Mouse (Mus musculus) limb, embryonic 11.5 days (tissue): Measurements from ENCODE around the gene Pfkl. TPM values are rescaled to one million over a fixed set of nuclear protein-coding genes. Genes with fewer than 3 reads are reported as not detected.

ENCODE experiments used
- ATAC-seq: fragments of 200-750 bp; cut with Nextera tagmentation; 2 replicates; pipeline ENCODE4 v1.8.0; 2017; ENCODE audit warnings: low read depth; ENCODE audit not compliant: insufficient number of reproducible peaks, low FRiP score, low TSS enrichment
- DNase-seq: peaks from one replicate; pipeline ENCODE4 v3.0.0-alpha.2; 2015; ENCODE audit warnings: low spot score
- H3K27ac ChIP-seq: fragments of 300-500 bp; sonication (generic); replicated peaks from 2 replicates; pipeline ENCODE4 v1.5.1; 2014; ENCODE audit warnings: low read depth, mild to moderate bottlenecking, low read length
- H3K27me3 ChIP-seq: fragments of 300-500 bp; sonication (generic); 2 replicates; pipeline ENCODE4 v1.6.1; 2014; ENCODE audit warnings: mild to moderate bottlenecking, low read length, mixed read lengths; ENCODE audit not compliant: control insufficient read depth, insufficient read depth
- H3K36me3 ChIP-seq: fragments of 300-500 bp; sonication (generic); 2 replicates; pipeline ENCODE4 v1.6.1; 2014; ENCODE audit warnings: mild to moderate bottlenecking, low read length, moderate library complexity, mixed read lengths; ENCODE audit not compliant: control insufficient read depth, insufficient read depth
- H3K4me1 ChIP-seq: fragments of 300-500 bp; sonication (generic); 2 replicates; pipeline ENCODE4 v1.6.1; 2014; ENCODE audit warnings: low read length, mixed read lengths; ENCODE audit not compliant: control insufficient read depth, insufficient read depth
- H3K4me2 ChIP-seq: fragments of 300-500 bp; sonication (generic); 2 replicates; pipeline ENCODE4 v1.6.1; 2014; ENCODE audit warnings: low read depth, mild to moderate bottlenecking, moderate library complexity; ENCODE audit not compliant: severe bottlenecking
- H3K4me3 ChIP-seq: fragments of 300-500 bp; sonication (generic); 2 replicates; pipeline ENCODE4 v1.5.1; 2014; ENCODE audit warnings: low read depth, low read length
- H3K9ac ChIP-seq: fragments of 300-500 bp; sonication (generic); 2 replicates; pipeline ENCODE4 v1.6.1; 2014; ENCODE audit warnings: mild to moderate bottlenecking, low read length
- H3K9me3 ChIP-seq: fragments of 300-500 bp; sonication (generic); 2 replicates; pipeline ENCODE4 v1.6.1; 2016; ENCODE audit warnings: low read length; ENCODE audit not compliant: control insufficient read depth
- WGBS: fragments of 180-500 bp; shearing (Covaris S2); extraction: QIAGEN DNeasy Blood & Tissue Kit; methylation state at CpG from one replicate; pipeline ENCODE4 v1.1.7; 2014; 5-methylcytosine and 5-hydroxymethylcytosine counted together
- polyA plus RNA-seq: library from polyadenylated mRNA; unstranded; fragments of >200 nt; fragmentation: Nextera tagmentation; extraction: Ambion mirVana; gene quantifications from 2 replicates; pipeline ENCODE4 v1.2.1, GENCODE M21; 2014

The Pfkl gene
- polyA plus RNA-seq, 1 experiment from 2014 or later = 161 TPM

DNA sequence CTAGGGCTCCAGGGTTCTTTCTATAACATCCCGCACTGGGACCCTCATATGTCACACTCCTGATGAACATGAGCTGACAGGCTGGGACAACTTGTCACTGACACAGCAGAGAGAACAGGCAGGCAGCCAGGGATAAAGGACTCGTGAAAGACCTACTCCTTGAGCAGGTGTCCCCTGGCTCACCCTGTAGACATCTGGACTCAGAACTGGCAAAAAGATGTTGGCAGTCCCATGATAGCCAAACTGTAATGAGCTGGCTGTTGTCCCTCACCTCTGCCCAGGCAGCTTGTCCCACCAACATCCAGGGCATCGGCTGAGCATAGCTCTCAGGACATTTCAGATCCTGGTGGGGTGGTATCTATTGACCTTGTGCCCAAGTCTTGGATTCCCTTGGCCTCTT lies 14.2 kb downstream of the Pfkl start:
- no peak overlapping the region for H3K9ac ChIP-seq
- no peak overlapping the region for H3K4me3 ChIP-seq
- DNase-seq (no peak), ATAC-seq (no peak)
- no peaks in the 10 kb centered on the region for H3K27me3 ChIP-seq
- no peak overlapping the region for H3K27ac ChIP-seq
- peaks cover 53% of the 10 kb centered on the region for H3K36me3 ChIP-seq
- WGBS = 93% methylated on average over 3 of the region's 3 CpGs
- no peaks in the 10 kb centered on the region for H3K4me1 ChIP-seq
- H3K4me2 ChIP-seq = no peak overlapping the region
- no peaks in the 10 kb centered on the region for H3K9me3 ChIP-seq

DNA sequence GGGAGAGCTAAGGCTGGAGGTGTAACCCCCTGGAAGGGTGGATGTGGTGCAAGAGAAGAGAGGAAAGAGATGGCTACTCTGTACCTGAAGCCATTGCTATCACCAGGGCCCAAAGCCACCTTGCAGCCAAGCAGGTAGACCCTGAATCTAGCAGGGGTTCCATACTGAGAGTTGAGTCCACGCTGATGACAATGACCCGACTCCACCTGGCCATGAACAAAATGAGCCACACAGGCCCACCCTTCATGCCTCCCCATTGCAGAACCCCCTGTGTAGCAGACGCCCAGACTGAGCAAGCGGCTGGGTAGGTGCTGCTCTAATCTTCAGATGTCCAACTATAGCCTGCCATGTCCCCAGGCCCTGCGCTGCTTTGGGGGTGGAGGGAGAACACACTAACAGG lies 24.1 kb downstream of the Pfkl start:
- H3K4me3 ChIP-seq = no peak overlapping the region
- H3K27me3 ChIP-seq = no peaks in the 10 kb centered on the region
- H3K4me2 ChIP-seq = no peak overlapping the region
- H3K9me3 ChIP-seq = no peaks in the 10 kb centered on the region
- peaks cover 15% of the 10 kb centered on the region; the same call in 1 of the 2 replicates for H3K36me3 ChIP-seq
- WGBS = 76% methylated on average over 5 of the region's 5 CpGs
- no peak overlapping the region for H3K9ac ChIP-seq
- DNase-seq = no peak
- H3K27ac ChIP-seq = no peak overlapping the region
- ATAC-seq = no peak
- H3K4me1 ChIP-seq = no peaks in the 10 kb centered on the region

DNA sequence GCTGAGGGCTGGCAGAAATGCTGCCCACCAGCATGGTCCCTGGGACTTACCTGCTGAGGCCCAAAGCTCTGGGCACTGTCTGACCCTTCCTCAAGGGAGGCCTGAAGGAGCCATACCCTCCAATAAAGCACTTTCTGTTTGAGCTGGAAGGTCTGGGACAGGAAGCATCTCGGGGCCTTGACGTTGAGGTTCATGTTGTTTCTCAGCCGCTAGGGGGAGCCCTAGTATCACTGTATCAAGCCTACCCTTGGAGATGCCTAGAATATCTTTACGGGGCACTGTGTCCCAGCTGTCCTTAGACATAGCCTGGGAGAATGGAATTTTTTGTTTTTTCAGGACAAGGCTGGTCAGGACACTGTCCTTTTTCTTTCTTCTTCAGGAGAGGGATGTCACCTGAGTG lies 25.2 kb downstream of the Pfkl start:
- no peaks in the 10 kb centered on the region for H3K4me1 ChIP-seq
- peaks cover 15% of the 10 kb centered on the region; the same call in 1 of the 2 replicates for H3K36me3 ChIP-seq

GRCm38 (mm10) chr10:77978351-77979350 lies 31.2 kb downstream of the Pfkl start, which contains the start of gene 1810043G02Rik:
Gene 1810043G02Rik, plus strand, starts transcription at chr10:77978524.
- Histone ChIP-seq H3K9me3 (no peaks in the 10 kb centered on the region), H3K27me3 (no peaks in the 10 kb centered on the region), H3K27ac (no peak within 1 kb of the TSS), H3K36me3 (no peaks in the 10 kb centered on the region), H3K4me2 (peak within 1 kb of the TSS; percentile 57), H3K4me3 (peak within 1 kb of the TSS; percentile 46), H3K4me1 (0 out of 2 replicates have a peak, but pooled peaks cover 2% of the 10 kb centered on the region), H3K9ac (peak within 1 kb of the TSS; percentile 74)
- 1% methylated on average over 57 of the region's 57 CpGs for WGBS
- DNase-seq (peak; percentile 99), ATAC-seq (peak; percentile 95)

More for the DNA sequence above, 25.2 kb downstream of the Pfkl start:
- WGBS = 5% methylated on average over 4 of the region's 4 CpGs
- DNase-seq (peak; percentile 85), ATAC-seq (peak; percentile 22; the same call in 1 of the 2 replicates)
- no peak overlapping the region for H3K4me3 ChIP-seq
- H3K27ac ChIP-seq = no peak overlapping the region
- H3K4me2 ChIP-seq = no peak overlapping the region
- H3K9ac ChIP-seq = no peak overlapping the region
- H3K9me3 ChIP-seq = no peaks in the 10 kb centered on the region
- no peaks in the 10 kb centered on the region for H3K27me3 ChIP-seq

DNA sequence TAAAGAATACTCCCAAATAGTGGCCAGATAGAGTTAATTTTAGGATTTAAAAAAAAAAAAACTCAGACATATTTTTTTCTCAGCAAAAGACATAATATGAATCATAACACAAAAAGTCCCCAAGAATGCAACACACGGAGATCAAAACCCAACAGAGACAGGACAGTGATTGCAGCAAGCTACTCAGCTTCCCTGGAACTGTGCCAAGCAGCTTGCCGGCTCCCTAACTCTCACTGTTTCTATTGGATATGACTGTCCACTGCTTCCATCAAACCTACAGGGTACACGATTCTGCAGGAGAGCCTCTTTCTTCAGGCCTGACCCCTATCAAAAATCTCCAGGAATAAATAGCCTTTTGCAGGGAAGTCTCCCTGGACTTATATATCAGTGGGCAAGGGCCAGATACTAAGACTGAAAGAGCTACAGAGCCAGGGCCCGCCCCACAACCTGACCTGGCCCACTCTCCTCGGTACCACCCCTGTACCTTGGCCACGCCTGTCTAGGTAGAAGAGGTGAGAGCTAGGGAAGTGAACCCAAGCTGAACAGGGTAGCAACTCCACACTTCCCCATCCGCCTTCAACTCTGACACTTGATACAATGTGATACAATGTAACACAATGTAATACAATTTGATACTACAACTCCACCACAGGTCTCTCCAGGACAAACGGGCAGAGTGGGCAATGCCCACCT lies 33.3 kb downstream of the Pfkl start:
- H3K27me3 ChIP-seq = no peaks in the 10 kb centered on the region
- H3K4me1 ChIP-seq = 0 out of 2 replicates have a peak, but pooled peaks cover 2% of the 10 kb centered on the region
- H3K9me3 ChIP-seq = no peaks in the 10 kb centered on the region
- ATAC-seq = no peak
- no peaks in the 10 kb centered on the region for H3K36me3 ChIP-seq
- no peak overlapping the region for H3K4me2 ChIP-seq
- no peak overlapping the region for H3K27ac ChIP-seq
- no peak overlapping the region for H3K4me3 ChIP-seq
- WGBS = 85% methylated on average over 8 of the region's 8 CpGs
- DNase-seq = no peak
- no peak overlapping the region for H3K9ac ChIP-seq

- H3K4me1 ChIP-seq = 0 out of 2 replicates have a peak, but pooled peaks cover 2% of the 10 kb centered on the region
- ATAC-seq (no peak), DNase-seq (no peak)
- no peaks in the 10 kb centered on the region for H3K36me3 ChIP-seq
- no peak overlapping the region for H3K4me2 ChIP-seq
- no peaks in the 10 kb centered on the region for H3K9me3 ChIP-seq
- H3K9ac ChIP-seq = no peak overlapping the region
- H3K27me3 ChIP-seq = no peaks in the 10 kb centered on the region
- no peak overlapping the region for H3K27ac ChIP-seq
- WGBS = 37% methylated on average over 4 of the region's 4 CpGs
- no peak overlapping the region for H3K4me3 ChIP-seq
These were observed 34.2 kb downstream of the Pfkl start for GRCm38 (mm10) chr10:77975653-77976052.

- no peaks in the 10 kb centered on the region for H3K9me3 ChIP-seq
- no peaks in the 10 kb centered on the region for H3K36me3 ChIP-seq
- H3K4me3 ChIP-seq = no peak overlapping the region
- peaks cover 6% of the 10 kb centered on the region for H3K27me3 ChIP-seq
- H3K27ac ChIP-seq = no peak overlapping the region
- 0 out of 2 replicates have a peak, but pooled peaks cover 2% of the 10 kb centered on the region for H3K4me1 ChIP-seq
- H3K9ac ChIP-seq = no peak overlapping the region
- DNase-seq (no peak), ATAC-seq (no peak)
- no peak overlapping the region for H3K4me2 ChIP-seq
- WGBS = 83% methylated on average over 5 of the region's 5 CpGs
These were observed 35.1 kb downstream of the Pfkl start for GRCm38 (mm10) chr10:77974811-77975210.

DNA sequence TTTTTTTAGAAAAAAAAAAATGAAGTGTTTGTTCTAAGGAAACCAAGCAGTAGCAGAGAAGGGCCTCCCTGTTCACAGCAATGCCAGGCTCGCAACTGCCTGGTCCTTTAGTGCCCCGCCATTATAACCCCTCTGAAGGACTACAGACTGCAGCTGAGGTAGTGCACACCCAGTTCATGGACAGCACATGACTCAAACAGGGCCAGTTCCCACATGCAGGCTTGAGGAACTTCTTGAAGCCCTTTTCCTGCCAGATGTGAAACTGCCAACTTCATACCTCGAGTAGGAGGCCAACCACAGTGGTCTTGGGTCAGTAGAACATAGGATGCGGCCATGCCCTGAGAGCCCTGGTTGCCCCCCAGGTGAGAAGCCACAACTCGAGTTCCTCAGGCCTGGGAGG lies 35.6 kb downstream of the Pfkl start:
- Histone ChIP-seq H3K9me3 (no peaks in the 10 kb centered on the region), H3K4me2 (no peak overlapping the region), H3K27me3 (peaks cover 11% of the 10 kb centered on the region), H3K36me3 (no peaks in the 10 kb centered on the region), H3K9ac (no peak overlapping the region), H3K4me3 (no peak overlapping the region), H3K4me1 (0 out of 2 replicates have a peak, but pooled peaks cover 2% of the 10 kb centered on the region), H3K27ac (no peak overlapping the region)
- DNase-seq (no peak), ATAC-seq (no peak)
- 74% methylated on average over 5 of the region's 5 CpGs for WGBS
